Mouse (Mus musculus) lung, postnatal 0 days (tissue): ENCODE measurements at regions not wholly inside any gene's neighbourhood (a gene's known extent, or its start where the extent isn't known, plus 50 kb on each side); places are given as distances from the start of the nearest gene placed in this dataset.

Source experiments
- ATAC-seq: fragments of 200-750 bp; cut with Nextera tagmentation; 2 replicates; pipeline ENCODE4 v1.8.0; 2017; ENCODE audit warnings: moderate library complexity
- DNase-seq: peaks from one replicate; pipeline ENCODE4 v3.0.0-alpha.2; 2016; ENCODE audit warnings: low spot score
- H3K27ac ChIP-seq: fragments of 300-500 bp; sonication (generic); 2 replicates; pipeline ENCODE4 v1.5.1; 2014; ENCODE audit warnings: antibody characterized with exemption, mild to moderate bottlenecking, low read length, mixed read lengths
- H3K27me3 ChIP-seq: fragments of 300-500 bp; sonication (generic); replicated peaks from 2 replicates; pipeline ENCODE4 v1.6.1; 2014; ENCODE audit warnings: low read length, mixed read lengths; ENCODE audit not compliant: insufficient read depth
- H3K36me3 ChIP-seq: fragments of 300-500 bp; sonication (generic); 2 replicates; pipeline ENCODE4 v1.6.1; 2014; ENCODE audit warnings: low read length, mixed read lengths; ENCODE audit not compliant: insufficient read depth
- H3K4me1 ChIP-seq: fragments of 300-500 bp; sonication (generic); 2 replicates; pipeline ENCODE4 v1.6.1; 2014; ENCODE audit warnings: antibody characterized with exemption, low read depth, low read length, mixed read lengths; ENCODE audit not compliant: insufficient read depth
- H3K4me2 ChIP-seq: fragments of 300-500 bp; sonication (generic); replicated peaks from 2 replicates; pipeline ENCODE4 v1.6.1; 2014; ENCODE audit warnings: low read depth, mild to moderate bottlenecking, low read length, moderate library complexity, mixed read lengths
- H3K4me3 ChIP-seq: fragments of 300-500 bp; sonication (generic); 2 replicates; pipeline ENCODE4 v1.5.1; 2014; ENCODE audit warnings: low read depth, low read length
- H3K9ac ChIP-seq: fragments of 300-500 bp; sonication (generic); replicated peaks from 2 replicates; pipeline ENCODE4 v1.6.1; 2014; ENCODE audit warnings: low read depth, mild to moderate bottlenecking
- H3K9me3 ChIP-seq: fragments of 300-500 bp; sonication (generic); 2 replicates; pipeline ENCODE4 v1.6.1; 2016; ENCODE audit warnings: low read length, mixed read lengths
- CTCF ChIP-seq: IDR thresholded peaks from 2 replicates; pipeline ENCODE4 v1.5.1; 2016; ENCODE audit warnings: antibody characterized with exemption, mild to moderate bottlenecking
- EP300 ChIP-seq: IDR thresholded peaks from 2 replicates; pipeline ENCODE4 v1.6.1; 2016; ENCODE audit warnings: antibody characterized with exemption, mild to moderate bottlenecking, control low read depth
- WGBS: fragments of 180-500 bp; shearing (Covaris S2); extraction: QIAGEN DNeasy Blood & Tissue Kit; methylation state at CpG from one replicate; pipeline ENCODE4 v1.1.7; 2014; 5-methylcytosine and 5-hydroxymethylcytosine counted together

DNA sequence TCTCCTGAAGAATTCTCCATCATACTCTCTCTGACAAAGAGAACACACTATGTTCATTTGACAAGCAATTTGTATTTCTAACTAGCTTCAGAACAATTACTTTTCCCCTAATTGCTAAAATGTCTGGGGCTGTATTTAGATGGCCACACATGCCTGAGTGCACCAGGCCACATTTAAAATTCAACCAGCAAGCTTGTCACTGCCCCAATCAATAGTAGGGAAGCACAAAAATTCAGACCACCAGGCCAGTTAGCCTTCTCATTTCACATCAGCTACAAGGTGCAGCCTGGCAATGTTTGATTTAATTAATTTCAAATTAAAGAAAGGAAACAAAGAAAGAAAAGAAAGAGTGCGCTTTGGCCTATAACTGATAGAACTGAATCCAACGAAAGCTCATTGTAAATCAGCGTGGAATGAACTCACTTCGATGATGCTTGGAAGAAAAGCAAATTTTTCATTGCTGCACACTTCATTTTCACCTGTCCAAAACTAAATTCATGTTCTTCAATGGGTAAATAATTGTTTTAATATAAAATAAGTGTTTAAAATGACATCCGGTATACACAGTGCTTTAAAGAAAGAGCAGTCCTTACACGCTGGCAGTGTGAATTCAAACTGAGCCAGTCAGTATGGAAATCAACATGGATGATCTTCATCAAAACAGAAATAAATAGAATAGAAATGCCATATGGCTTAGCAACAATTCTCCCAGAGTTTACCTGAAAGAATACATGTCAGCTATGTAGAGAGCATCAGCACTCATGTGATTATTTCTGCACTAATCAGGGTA is 1001.7 kb upstream of the Adgrl4 start:
- no peaks in the 10 kb centered on the region for H3K36me3 ChIP-seq

More for the DNA sequence above, 1001.7 kb upstream of the Adgrl4 start:
- no peaks in the 10 kb centered on the region for H3K4me1 ChIP-seq
- ATAC-seq (no peak), DNase-seq (no peak)
- H3K9me3 ChIP-seq = no peaks in the 10 kb centered on the region
- H3K4me3 ChIP-seq = no peak overlapping the region
- no peaks in the 10 kb centered on the region for H3K27me3 ChIP-seq
- WGBS = 93% methylated on average over 6 of the region's 6 CpGs
- no peak overlapping the region for H3K9ac ChIP-seq
- H3K27ac ChIP-seq = no peak overlapping the region
- H3K4me2 ChIP-seq = no peak overlapping the region
- TF ChIP-seq EP300 = no peak
- TF ChIP-seq CTCF = no peak
